Mouse (Mus musculus): ENCODE data around the gene Cpb2. TPM values are rescaled to one million over a fixed set of nuclear protein-coding genes. Genes with fewer than 3 reads are reported as not detected.

The Cpb2 gene
- polyA plus RNA-seq, 1 experiment = not detected

DNA sequence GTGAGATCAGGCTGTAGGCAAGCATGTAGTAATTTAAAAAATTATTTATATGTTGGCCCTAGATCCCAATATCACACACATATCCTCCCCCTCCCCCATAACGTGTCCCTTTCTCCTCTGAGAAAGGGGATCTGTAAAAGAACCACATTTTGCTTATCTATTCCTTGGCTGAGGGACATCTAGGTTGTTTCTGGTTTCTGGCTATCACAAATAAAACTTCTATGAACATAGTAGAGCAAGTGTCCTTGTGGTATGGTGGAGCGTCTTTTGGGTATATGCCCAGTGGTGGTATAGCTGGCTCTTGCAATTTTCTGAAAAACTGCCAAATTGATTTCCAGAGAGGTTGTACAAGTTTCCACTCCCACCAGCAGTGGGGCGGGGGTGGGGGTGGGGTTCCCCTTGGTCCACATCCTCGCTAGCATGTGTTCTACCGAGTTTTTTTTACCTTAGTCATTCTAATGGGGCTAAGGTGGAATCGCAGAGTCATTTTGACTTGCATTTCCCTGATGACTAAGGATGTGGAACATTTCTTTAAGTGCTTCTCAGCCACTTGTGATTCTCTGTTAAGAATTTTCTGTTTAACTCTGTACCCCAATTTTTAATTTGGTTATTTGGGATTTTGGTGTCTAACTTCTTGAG, 3.9 kb upstream of the Cpb2 start:
- H3K27ac ChIP-seq (ENCODE audit: insufficient read depth, low read depth, low read length) = no peak overlapping the region
- no peak for TF ChIP-seq CTCF (IDR thresholded peaks at IDR 0.05; ENCODE audit: low read depth, low read length)
- TF ChIP-seq POLR2A (IDR thresholded peaks at IDR 0.05; ENCODE audit: borderline replicate concordance, low read depth, low read length) = no peak
- H3K4me1 ChIP-seq (ENCODE audit: control insufficient read depth, insufficient read depth, low read length) = no peaks in the 10 kb centered on the region
- no peak overlapping the region for H3K4me3 ChIP-seq (ENCODE audit: insufficient read depth, low read length)

DNA sequence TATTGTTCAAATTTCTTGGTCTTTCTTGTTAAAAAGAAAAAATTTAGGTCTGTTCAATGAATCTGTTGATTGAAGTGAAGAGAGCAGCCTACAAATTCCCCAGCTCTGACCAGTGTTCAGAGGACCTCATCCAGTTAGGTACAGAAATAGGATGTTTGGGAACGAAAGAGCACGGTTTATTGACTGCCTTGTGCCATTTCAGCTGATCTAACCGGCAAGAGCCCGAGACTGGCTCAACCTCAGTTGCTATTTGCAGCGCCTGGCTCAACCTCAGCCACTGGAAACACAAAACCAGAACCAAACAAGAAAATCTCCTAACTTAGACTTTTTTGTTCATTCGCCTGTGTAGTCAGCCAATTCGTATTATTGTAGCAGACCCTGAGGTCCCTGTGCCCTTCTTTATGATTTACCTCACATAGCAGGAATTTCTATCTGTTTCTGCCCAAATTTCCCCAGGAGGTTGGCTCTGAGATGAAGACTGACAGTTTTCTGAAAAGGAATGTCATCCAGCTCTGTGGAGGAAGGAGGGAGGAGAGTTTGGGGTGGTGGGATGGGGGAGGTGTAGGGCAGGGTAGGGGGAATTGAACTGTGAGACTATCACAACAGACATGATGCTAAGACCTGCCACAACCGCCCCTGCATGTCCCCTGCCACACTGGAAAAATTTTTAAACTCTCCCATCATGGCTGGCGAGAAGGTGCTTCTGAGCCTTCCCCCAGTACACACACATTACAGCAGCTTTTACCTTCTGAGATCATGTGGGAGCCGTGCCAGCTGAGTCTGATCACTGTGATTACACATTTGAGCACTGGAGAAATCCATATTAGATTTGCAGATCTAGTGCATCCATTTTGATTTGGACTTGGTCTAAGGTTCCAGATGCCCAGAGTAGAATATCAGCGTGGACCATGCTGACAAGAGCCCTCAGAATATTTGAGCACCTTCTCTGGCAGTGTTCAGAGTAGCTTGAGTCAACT, 4.2 kb downstream of the Cpb2 start:
- TF ChIP-seq CTCF (IDR thresholded peaks at IDR 0.05; ENCODE audit: low read depth, low read length) = no peak
- no peak for TF ChIP-seq POLR2A (IDR thresholded peaks at IDR 0.05; ENCODE audit: borderline replicate concordance, low read depth, low read length)
- no peaks in the 10 kb centered on the region for H3K4me1 ChIP-seq (ENCODE audit: control insufficient read depth, insufficient read depth, low read length)
- no peak overlapping the region for H3K27ac ChIP-seq (ENCODE audit: insufficient read depth, low read depth, low read length)
- H3K4me3 ChIP-seq (ENCODE audit: insufficient read depth, low read length) = no peak overlapping the region

- no peak for TF ChIP-seq CTCF (IDR thresholded peaks at IDR 0.05; ENCODE audit: low read depth, low read length)
- TF ChIP-seq POLR2A (IDR thresholded peaks at IDR 0.05; ENCODE audit: borderline replicate concordance, low read depth, low read length) = no peak
- Histone ChIP-seq H3K4me3 (ENCODE audit: insufficient read depth, low read length) (no peak overlapping the region), H3K4me1 (ENCODE audit: control insufficient read depth, insufficient read depth, low read length) (no peaks in the 10 kb centered on the region), H3K27ac (ENCODE audit: insufficient read depth, low read depth, low read length) (no peak overlapping the region)
Observed at GRCm38 (mm10) chr14:75250432-75250831, 8.3 kb downstream of the Cpb2 start.

DNA sequence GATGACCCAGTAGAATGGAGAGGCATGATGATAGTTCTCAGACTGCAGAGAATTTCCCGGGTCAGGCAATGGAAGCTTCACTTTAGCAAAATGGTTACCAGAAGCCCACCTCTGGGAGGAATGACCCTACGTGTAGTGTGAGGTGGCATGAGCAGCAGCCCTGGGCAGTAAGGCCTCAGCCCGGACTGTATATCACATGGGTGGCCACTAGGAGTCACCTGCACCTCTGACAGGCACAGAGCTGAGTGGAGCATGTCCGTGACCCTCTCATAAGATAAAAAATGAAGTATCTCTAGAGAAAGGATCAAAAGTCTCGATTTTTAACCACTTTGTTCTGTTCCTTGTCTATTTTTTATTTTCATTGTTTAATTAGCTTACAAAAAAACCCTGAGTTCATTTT, 14.4 kb downstream of the Cpb2 start:
- Histone ChIP-seq H3K4me1 (ENCODE audit: control insufficient read depth, insufficient read depth, low read length) (no peaks in the 10 kb centered on the region), H3K4me3 (ENCODE audit: insufficient read depth, low read length) (no peak overlapping the region), H3K27ac (ENCODE audit: insufficient read depth, low read depth, low read length) (no peak overlapping the region)
- TF ChIP-seq CTCF (IDR thresholded peaks at IDR 0.05; ENCODE audit: low read depth, low read length) (no peak), POLR2A (IDR thresholded peaks at IDR 0.05; ENCODE audit: borderline replicate concordance, low read depth, low read length) (no peak)

- Histone ChIP-seq H3K4me3 (ENCODE audit: insufficient read depth, low read length) (no peak overlapping the region), H3K27ac (ENCODE audit: insufficient read depth, low read depth, low read length) (no peak overlapping the region), H3K4me1 (ENCODE audit: control insufficient read depth, insufficient read depth, low read length) (no peaks in the 10 kb centered on the region)
- TF ChIP-seq CTCF (IDR thresholded peaks at IDR 0.05; ENCODE audit: low read depth, low read length) (no peak), POLR2A (IDR thresholded peaks at IDR 0.05; ENCODE audit: borderline replicate concordance, low read depth, low read length) (no peak)
Observed at GRCm38 (mm10) chr14:75269531-75269930, 27.4 kb downstream of the Cpb2 start.

GRCm38 (mm10) chr14:75279716-75280115, 37.6 kb downstream of the Cpb2 start:
- no peak overlapping the region for H3K27ac ChIP-seq (ENCODE audit: insufficient read depth, low read depth, low read length)
- H3K4me3 ChIP-seq (ENCODE audit: insufficient read depth, low read length) = no peak overlapping the region
- no peak for TF ChIP-seq POLR2A (IDR thresholded peaks at IDR 0.05; ENCODE audit: borderline replicate concordance, low read depth, low read length)
- TF ChIP-seq CTCF (IDR thresholded peaks at IDR 0.05; ENCODE audit: low read depth, low read length) = no peak
- 0 out of 2 replicates have a peak, but pooled peaks cover 2% of the 10 kb centered on the region for H3K4me1 ChIP-seq (ENCODE audit: control insufficient read depth, insufficient read depth, low read length)

DNA sequence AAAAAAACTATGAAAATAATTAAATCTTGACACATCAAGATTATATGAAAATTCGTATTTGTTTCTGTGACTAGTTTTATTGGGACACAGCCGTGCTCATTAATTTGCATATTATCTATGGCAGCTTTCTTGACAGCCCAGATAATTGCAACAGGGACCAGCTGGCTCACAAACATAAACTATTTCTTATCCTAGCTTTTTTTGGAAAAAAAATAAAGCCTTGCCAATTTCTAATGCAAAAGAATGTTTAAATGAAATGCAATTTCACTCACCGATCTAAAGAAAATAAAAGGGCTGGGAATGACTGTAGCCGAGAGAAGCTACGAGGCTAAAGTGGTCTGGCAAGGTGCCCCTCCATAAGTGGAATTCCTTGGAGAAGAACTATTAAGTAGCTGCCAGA, 38.3 kb downstream of the Cpb2 start:
- no peak overlapping the region for H3K4me3 ChIP-seq (ENCODE audit: insufficient read depth, low read length)
- no peak overlapping the region for H3K27ac ChIP-seq (ENCODE audit: insufficient read depth, low read depth, low read length)
- TF ChIP-seq CTCF (IDR thresholded peaks at IDR 0.05; ENCODE audit: low read depth, low read length) (no peak), POLR2A (IDR thresholded peaks at IDR 0.05; ENCODE audit: borderline replicate concordance, low read depth, low read length) (no peak)
- 0 out of 2 replicates have a peak, but pooled peaks cover 2% of the 10 kb centered on the region for H3K4me1 ChIP-seq (ENCODE audit: control insufficient read depth, insufficient read depth, low read length)

- TF ChIP-seq POLR2A (IDR thresholded peaks at IDR 0.05; ENCODE audit: borderline replicate concordance, low read depth, low read length) (no peak), CTCF (IDR thresholded peaks at IDR 0.05; ENCODE audit: low read depth, low read length) (no peak)
- H3K4me3 ChIP-seq (ENCODE audit: insufficient read depth, low read length) = peak overlapping the region; percentile 88
- H3K4me1 ChIP-seq (ENCODE audit: control insufficient read depth, insufficient read depth, low read length) = 0 out of 2 replicates have a peak, but pooled peaks cover 2% of the 10 kb centered on the region
- peak overlapping the region; percentile 53 for H3K27ac ChIP-seq (ENCODE audit: insufficient read depth, low read depth, low read length)
Observed at GRCm38 (mm10) chr14:75283609-75284192, 41.6 kb downstream of the Cpb2 start.

DNA sequence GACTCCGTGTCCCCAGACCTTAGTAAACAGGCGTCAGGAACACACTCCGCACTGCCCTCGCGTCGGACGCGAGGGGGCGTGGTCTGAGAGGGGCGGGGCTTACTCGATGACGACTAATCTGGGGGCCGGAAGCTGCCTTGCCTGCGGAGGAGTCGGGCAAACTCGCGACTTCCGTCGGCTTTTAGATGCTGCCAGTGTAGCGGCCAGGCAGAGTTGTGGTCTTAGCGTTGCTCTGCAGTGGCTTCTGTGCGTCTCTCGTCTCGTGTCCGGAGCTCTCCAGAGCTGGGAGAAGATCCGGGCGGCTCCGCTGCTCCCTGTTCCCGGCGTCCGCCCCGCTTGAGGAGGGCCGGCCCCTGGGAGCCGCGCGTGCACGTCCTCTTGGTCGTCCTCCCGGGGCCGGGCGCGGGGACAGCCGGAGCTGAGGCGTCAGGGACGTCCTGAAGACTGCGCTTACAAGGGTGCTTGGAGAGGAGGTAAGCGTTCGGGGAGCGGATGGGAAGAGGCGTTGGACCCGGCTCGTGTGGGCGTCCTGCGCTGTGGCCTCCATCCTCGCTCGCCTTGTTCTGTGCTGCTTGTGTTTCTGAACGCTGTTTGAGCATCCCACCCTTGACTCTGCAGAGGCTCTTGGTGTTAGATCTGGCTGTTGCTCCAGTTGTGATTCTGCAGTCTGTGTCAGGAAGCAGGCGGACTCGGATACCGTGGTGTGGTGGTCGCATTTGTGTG, 42.3 kb downstream of the Cpb2 start, which contains the start of gene Zc3h13:
Gene Zc3h13 (plus strand): TSS at position 181 of the 723 bp plus-strand sequence.
- Histone ChIP-seq H3K4me3 (ENCODE audit: insufficient read depth, low read length) (peak within 1 kb of the TSS; percentile 88), H3K4me1 (ENCODE audit: control insufficient read depth, insufficient read depth, low read length) (0 out of 2 replicates have a peak, but pooled peaks cover 2% of the 10 kb centered on the region), H3K27ac (ENCODE audit: insufficient read depth, low read depth, low read length) (peak within 1 kb of the TSS; percentile 53)
- no peak for TF ChIP-seq CTCF (IDR thresholded peaks at IDR 0.05; ENCODE audit: low read depth, low read length)
- TF ChIP-seq POLR2A (IDR thresholded peaks at IDR 0.05; ENCODE audit: borderline replicate concordance, low read depth, low read length) = peak; percentile 51; the same call in 1 of the 2 replicates

Data from bone marrow macrophage, adult 2 months (primary cell).